Mouse (Mus musculus): Measurements from ENCODE around the gene Slc10a6.

DNA sequence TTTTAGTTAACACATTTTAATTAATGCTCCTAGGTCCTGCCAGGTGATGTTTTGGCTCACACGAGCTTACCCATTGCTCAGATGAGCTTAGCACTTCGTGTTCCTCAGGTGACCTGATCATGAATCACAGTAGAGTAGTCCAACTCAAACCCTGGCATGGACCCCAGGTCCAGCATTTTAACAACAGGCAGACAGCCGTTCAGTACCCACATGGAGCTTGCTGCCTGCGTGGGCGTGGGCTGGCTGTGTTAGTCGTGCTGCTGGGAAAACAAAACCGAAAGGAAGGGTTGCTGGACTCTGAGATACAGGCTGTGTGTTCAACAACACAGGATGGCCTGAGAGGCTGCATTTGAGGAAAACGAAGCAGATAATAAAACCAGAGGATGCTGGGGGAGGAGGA is 36.5 kb downstream of the Slc10a6 start:
- TF ChIP-seq HCFC1 (IDR thresholded peaks at IDR 0.05; ENCODE audit: borderline replicate concordance, insufficient read depth, low read length) (no peak), MAFK (IDR thresholded peaks at IDR 0.05; ENCODE audit: insufficient read depth, low read depth, low read length) (no peak)

Data from ES-E14 (cell line).